Mouse (Mus musculus) cerebellum, postnatal 10 days (tissue): ENCODE data around the gene Ttc7b.

Source experiments
- DNase-seq, 2 experiments: peaks; one replicate each; pipeline ENCODE4 v3.0.0; 2021; ENCODE audit warnings: mixed read lengths in 2 of 2

Gene Ttc7b

DNA sequence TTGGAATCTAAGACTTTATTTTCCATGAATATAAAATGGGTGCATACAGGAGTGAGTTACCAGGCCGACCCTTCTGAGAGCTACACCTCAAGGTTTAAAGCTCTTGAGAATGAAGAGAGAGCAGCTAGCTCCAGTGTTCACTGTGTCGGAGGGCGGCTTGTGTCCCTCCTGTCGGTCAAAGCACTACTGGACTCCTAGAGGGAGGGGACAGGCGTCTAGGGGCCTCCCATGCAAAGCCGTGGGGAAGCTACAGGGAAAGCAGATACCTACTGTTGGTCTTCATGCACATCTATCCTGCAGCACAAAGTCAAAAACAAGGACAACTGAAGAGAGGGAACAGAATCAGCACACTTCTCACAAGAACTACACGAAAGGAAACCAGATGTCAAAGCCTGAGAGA, 74.9 kb downstream of the Ttc7b start:
- no peak for DNase-seq

DNA sequence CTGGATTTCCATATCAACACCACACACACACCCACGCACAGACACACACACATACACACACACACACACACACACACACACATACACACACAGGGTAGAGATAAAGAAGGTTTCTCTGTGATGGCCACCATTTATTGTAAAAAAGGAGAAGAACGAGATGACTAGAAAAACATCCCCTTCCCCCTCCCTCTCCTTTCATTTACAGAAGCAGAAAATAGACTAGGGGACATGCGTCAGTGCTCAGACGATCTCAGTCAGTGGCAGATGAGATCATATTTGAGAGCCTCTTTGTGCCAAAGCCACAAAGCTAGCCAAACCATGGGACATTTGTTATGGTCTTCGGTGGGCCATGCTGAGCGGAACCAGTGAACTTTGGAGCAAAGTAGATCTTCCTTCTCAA, 75.4 kb downstream of the Ttc7b start:
- DNase-seq: no peak

DNA sequence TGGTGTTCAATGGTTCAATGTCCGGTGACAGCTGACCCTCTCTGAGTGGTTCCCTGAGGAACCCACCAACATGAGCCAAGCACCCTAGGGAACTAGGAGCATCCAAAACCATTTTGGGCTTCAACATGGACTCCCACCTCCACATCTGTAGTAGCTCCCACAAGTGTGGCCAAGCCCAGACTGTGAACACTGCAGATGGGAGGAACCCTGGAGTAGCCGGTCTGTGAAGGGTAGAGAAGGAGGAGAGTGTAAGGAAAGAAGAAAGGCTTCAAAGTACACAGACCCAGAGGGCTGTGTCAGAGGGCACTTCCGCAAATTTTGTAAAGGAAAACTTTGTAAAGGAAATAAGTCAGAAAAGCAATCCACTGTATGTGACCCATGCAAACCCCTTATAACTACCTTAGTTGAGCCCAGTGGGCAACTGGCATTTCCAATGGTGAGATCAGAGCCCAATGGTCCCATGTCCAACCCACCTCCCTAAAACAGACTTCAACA, 75.9 kb downstream of the Ttc7b start:
- DNase-seq: no peak

DNA sequence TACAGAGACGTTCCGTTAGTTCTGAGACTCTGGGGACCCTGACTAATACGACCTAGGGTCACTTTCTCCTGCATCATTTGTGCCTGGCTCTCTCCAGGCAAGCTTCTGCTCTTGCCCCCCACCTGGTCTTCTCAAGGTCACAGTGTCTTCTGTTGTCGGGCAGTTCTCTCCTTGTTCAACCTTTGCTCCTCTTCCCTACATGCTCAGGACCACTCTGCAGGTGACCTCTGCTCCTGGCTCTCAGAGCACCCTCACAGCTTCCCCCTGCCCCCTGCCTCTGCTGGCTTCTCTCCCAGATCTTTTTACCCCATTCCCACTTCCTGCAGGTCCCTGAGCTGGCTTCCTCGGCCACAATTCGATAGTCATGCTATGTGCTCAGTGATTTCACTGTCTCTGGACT, 77.2 kb downstream of the Ttc7b start:
- DNase-seq: no peak

DNA sequence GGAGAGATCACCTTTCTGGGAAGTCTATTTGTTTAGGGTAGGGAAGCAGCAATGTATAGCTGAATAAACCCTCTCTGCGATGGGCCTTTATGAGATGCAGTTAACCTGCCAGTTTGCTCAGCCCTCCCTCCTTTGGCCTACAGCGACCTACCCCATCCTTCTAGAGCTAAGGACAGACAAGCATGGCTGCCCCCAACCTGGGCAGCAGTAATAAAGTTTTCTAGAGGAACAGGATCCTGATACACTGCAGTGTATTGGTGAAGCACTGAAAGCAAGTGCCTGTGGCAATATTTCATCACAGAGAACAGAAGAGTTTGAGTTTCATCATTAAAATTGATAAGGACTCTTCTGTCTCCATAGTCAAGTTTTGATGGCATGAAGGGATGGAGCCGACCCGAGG, 79.0 kb downstream of the Ttc7b start:
- DNase-seq: no peak

DNA sequence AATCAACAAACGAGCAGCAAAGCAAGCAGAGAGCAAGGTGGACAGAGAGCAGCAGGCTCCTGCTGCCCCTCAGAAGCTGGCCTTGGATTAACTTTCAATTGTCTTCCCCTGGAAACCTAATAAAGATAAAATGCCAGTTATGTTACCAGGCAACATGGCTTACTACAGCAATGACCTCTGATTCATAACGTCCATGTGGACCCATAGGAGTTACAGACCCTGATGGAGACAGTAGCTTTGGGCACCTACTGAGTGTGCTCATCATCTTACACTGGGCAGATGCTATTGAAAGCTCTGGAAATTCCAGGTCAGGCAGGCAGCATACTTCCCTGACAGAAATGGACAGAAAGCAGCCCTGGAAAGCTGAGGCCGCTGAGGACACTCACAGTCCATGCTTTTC, 80.7 kb downstream of the Ttc7b start:
- no peak for DNase-seq

DNA sequence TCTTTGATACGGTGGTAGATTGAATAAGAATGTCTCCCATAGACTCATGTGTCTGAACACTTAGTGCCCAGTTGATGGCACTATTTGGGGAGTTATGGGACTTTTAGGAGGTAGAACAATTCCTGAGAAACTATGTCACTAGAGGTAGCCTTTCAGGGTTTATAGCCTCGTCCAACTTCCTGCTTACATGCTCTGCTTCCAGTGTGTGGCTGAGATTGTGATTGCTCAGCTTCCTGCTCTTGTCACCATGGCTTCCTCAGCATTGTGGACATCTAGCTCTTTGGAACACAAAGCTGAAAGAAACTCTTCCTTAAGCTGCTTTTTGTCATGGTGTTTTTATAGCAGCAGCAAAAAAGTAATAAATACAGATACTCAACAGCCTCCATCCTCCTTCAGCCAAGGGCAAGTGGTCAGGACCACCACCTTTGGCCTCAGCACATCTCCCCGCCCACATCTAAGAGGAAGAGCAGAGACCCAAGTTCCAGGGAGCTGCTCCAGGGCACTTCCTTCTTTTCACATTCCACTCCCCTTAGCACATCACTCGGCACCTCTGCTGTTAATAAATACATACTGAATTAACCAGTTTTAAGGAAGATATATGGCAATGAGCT, 81.4 kb downstream of the Ttc7b start:
- no peak for DNase-seq

DNA sequence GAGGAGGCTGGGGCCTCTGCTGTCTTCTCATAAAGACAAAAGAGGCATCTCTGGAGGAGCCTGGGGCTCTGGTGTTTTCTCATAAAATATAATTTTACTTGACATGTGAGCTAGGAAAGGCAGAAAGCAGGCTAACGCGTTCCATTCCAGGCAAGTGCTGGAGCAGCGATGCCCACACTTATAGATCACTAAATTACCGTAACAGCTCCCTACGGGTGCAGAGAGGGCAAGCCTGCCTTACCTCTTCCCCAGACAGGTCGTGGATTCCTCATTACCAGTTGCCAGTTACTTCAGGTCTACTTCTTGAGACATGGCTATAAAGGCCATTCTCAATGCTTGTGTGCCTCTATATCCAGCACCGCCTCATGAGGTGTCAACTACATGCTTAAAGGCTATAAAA, 82.1 kb downstream of the Ttc7b start:
- no peak for DNase-seq

DNA sequence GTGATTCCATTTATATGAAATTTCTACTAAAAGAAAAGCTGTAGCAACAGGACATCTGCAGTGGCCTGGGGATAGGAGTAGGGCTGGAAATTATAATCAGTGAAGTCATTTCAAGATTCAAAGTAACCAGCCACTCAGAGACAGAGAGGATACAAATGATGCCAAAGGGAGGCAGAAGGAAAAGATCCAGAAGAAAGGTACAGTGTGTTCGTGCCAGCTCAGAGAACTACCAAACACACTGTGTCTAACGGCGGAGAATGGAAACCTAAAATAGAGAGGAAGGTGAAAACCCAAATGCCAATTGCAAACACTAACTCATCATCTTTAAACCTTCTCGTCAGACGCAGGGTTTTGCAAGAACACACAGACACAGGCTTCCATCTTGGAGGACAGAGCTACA, 82.8 kb downstream of the Ttc7b start:
- no peak for DNase-seq

DNA sequence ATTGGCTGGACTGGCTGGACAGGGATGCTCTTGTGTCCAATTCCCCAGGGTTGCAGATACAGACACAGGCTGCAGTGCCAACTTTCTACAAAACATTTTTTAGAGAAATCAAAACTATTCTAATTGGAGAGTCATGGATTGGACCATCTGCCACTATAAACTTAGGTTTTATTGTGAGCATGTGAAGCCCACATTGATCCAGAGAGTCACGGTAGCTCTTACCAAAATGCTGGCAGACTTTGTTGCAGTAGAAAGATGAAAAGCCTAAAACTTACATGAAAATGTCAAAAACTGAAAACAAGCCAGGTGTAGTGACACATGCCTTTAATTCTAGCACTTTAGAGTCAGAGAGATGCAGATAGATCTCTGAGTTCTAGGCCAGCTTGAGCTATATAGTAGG, 84.9 kb downstream of the Ttc7b start:
- DNase-seq: no peak

DNA sequence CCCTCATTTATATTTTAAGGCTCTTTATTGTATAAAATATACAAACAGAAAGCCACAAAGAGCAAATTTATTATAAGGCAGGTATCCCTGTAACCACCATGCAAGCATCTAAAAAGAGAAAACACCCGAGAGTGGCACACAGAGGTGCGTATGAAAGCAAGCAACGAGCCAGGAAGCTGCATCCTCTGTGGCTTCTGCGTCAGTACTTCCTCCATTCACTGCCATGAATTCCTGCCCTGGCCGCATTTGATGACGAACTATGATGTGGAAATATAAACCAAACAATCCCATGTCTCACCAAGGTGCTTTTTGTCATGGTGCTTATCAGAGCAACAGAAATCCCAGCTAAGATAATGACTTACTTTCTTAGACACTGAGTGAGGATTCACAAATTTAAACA, 88.8 kb downstream of the Ttc7b start:
- no peak for DNase-seq

DNA sequence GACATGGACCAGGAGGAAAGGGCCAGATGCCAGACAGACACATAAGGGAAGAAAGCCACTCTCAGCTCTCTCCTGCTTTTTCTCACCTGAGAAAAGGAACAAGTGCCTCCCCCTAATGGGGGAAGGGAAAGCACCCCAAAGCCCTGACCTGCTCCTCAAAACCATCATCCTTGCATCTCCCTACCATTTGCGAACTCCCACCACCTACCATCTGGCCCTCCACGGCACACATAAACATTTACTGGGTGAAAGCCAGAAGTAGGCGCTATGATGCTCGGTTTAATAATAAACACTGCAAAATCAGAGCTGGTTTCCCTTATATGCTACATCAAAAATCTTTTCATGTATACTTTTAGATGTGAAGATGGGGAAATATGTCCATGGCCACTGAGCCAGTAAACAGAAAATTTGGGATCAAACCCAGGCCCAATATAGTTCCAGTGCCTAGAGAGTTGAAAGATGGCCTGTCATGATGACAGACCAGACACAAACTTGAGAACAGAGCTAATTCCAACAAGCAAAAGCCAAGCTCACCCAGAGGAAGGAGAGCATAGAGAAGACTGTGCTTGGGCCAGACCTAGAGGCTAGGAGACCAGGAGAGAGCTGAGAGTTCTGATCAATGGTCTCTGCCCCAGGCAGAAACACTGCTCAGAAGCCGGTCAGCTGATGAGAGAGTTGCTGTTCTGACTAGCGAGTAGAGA, 91.1 kb downstream of the Ttc7b start:
- DNase-seq: peak; percentile 29 to 32

DNA sequence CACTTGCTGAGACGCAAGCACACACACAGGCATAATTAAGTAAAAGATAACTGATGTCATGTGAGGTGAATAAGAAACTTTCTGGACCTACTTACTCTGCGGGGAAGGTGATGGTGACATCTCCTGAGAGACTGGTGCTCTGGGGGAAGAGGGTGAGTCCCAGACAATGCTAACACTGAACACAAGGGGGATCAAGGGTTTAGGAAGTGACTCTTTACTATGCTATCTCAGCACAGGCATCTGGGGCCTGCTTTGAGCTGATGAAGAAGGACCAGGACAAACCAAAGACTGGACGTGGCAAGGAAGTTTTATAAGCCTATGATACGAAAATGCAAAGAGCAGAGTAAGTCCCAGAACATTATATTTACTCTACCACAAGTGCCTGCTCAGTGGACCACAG, 92.4 kb downstream of the Ttc7b start:
- DNase-seq: no peak

DNA sequence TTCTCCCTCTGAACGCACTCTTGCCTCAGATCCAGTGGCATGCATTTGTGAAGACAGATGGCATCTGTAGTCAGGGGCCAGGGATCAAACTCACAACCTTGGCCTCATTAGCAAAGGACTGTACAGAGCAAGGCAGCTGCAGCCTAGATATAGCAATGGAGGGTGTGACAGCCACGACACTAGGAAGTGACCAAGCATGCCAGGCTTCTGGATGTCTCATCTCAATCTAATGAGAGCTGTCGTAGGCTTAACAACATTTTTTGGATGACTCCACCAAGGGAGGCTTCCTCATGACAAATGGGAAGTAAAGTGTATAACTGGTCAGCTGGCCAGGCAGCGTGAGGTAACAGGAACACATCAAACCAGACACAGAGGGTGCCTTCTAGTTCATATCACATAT, 94.4 kb downstream of the Ttc7b start:
- DNase-seq: no peak

DNA sequence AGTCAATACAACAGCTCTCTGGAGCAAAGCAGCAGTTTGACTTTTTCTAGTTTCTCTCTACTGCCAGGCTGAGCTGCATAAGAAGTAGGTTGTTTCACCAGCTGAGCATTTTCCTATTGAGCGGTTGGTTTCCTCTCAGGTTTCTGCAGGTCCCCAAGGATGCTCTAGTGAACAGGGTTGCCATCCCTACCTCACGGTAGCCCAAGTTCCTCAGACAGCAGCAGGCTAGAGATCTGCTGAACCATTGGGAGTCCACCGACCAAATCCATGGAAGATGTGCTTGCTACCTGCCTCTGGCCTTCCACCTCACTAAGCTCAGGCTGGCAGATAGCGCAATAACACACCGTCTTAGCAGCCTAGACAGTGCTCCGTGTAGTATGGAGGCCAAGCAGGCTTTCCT, 95.6 kb downstream of the Ttc7b start:
- no peak for DNase-seq

DNA sequence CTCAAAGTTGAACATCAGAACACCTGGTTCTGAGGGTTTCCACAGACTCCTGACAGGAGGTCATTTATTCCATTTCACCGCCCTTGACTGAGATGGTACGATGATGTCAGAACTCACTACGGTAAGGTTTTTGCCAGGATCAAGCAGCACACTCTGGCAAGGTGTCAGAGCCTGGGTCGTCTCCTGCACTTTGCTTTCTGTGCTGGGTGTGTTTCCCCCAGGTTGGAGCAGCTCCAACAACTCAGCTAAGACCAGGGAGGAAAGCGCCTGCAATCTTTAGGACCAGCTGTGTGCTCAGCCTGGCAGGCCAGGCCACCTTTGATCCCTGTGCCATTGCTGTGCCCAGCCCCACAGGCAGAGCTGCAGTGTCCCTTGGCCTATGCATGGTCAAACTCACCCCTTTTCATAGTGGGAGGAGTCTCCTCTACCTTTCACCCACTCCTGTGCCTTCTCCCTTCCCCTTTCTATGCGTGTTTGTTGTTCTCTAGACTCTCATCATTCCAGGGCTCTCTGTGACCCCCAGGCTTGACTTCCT, 98.3 kb downstream of the Ttc7b start:
- DNase-seq: peak; percentile 67 to 78

DNA sequence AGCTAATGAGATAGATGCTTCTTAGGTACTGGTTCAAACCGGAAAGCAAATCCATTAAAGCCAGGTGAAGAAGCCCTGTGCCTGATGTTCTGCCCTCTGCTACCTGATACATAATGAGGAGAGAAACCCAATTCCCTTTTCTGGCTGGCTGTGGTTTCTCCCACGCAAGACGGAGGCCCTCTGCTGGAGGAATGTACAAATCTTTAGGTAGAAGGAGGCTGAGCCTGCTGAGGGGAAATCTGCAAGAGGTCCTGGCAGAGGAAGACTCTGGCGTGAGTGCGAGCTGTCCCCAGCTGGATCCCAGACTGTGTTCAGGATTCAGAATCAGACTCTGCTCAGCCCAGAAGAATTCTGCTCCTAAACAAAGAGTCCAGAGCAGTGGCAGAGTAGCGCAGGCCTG, 99.1 kb downstream of the Ttc7b start:
- DNase-seq: peak; percentile 83 to 84

DNA sequence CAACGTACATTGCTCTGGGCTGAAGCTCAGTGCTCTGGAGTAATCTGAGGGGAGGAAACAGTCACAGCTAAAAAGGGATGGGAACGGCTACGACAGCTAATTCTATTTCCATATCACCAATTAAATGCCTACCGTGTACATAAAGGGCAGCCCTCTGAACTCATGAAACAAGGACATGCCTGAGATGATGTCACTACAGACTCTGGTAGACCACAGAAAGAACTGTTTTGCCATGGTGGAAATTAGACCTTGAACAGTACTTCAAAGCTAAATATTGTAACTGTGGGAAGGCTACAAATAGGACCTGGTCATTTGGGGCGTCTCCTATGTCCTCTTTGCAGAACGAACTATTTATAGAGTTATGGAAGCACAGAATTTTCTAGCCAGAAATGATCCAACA, 99.7 kb downstream of the Ttc7b start:
- no peak for DNase-seq

DNA sequence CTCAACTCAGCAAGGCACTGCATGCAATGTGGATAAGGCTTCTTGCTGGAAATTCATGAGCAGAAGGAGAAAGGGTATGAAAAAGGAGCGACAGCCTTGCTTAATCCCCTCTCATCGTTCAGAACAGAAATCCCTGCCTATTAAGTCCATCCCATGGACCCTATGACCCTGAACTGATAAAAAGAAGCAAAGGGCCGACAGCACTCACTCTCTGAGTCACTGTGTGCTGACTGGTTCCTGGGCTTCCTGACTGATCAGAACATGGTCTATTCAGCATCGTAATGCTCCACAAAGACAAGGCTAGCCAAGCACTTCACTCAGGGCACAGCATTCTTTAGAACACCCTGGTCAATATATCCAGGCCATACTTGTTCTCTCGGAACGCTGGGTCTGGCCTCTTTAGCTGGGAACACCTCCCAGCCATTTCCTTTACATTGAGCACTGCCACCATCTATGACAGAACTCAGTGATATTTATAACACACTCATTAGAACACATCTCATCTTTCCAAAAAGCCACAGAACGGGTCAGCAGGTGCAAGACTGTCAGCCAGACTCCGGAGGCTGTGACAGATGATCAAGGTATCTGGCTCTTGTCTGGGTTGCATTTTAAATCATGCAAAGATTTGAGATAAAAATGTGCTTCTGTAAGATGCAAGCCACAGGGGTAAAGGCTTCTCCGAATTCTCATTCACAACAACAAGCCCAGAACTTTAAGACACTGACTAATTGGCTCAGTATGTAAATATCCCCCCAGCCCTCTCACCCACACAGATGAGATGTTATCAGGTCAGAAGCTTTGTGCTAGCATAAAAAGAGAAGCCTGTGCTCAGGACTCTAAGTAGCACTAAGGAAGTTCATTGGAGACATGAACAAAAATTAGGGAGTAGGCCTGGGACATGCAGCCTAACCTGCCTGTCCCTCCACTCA, 100.4 kb downstream of the Ttc7b start:
- DNase-seq: peak; percentile 15 to 20

DNA sequence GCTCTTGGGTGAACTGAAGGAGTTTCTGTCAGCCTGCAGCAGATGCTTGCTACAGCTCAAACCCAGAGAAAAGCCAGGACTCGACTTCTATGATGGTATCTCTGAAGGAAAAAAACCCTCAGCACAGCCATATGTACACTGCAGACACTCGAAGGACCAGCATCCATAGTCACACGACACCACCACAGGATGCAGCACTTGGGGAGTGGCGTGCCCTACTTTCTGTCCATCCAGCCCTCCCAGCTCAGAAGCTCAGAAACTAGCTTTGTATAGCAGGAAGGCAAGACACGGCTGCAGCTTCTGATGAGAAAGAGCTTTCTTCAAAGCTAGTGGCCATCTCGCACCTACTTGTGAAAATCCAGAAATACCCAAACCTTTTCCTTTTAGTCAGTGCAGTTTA, 104.8 kb downstream of the Ttc7b start:
- DNase-seq: no peak

DNA sequence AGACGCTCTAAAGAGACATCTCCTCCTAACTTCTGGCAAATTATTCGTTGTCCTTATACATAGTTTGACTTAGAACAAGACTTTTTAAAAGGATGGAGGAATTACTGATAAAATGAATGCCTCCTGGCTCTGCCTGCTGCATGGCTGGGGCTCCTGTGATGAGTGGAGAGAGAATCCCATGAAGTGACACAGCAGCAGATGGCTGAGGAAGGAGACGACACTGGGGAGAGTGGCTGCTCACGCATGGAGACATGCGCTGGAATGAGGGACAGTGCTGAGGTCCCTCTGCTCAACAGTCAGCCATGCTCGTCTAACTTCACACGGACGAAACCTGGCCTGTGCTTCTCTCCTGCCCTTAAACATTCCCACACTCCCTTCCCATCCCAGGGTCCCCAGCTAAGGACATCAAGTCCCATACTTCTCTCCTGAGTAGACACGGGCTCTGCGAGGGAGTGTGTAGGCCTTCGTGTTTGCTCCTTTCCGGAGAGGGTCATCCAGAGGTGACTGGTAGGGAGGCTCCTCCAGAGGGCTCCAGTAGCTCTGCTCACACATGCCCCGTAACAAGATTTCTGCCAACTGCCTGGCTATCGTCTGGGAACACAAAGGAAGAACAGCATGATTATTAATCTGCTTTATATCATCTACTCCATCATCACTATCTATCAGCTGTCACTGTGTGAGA, 105.8 kb downstream of the Ttc7b start:
- DNase-seq: no peak

DNA sequence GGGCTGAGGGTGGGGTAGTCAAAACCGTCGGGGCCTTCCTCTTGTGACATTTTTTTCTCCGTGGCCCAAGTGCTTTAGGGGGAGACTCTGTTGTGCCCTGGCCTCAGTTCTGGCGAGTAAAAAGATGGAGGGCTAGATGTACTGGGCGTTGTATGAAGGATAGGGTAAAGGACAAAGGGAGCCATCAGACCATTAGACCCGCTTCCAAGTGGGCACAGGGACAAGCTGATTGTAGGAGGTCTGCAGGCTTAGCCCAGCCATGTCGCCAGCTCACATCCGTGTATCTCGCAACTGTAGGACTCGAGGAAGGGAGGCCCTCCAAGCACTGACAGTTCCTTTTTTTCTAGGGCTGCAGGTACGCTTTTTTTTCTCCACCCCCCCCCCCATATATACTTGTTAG, 111.9 kb downstream of the Ttc7b start:
- peak; percentile 43 to 56 for DNase-seq

DNA sequence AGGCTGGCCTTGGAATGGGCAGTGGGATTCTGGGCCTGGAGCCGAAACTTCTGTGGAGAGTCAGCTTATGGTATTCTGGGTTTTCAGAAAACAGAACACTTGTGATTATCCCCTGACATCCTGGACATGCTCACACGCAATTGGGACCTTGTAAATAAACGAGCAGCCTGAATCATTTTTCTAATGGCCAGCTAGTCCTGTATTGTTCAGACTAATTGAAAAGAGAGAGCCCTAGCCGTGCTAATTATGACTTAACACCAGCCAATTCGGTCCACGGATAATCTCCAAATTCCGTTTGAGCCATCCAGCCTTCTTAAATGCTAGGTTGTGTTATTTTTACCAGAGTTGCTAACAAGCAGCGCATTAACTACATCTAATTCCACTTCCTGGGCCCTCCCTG, 112.5 kb downstream of the Ttc7b start:
- peak; percentile 25 to 34 for DNase-seq
